Mouse (Mus musculus) layer of hippocampus, adult 11-12 months (tissue): ENCODE measurements around the gene Rnf144a.

ENCODE experiments used
- DNase-seq: peaks from one replicate; pipeline ENCODE4 v3.0.0; 2022; ENCODE audit warnings: low spot score

Gene Rnf144a

GRCm38 (mm10) chr12:26370004-26370403 is 45.0 kb downstream of the Rnf144a start:
- DNase-seq, result peak; percentile 65

DNA sequence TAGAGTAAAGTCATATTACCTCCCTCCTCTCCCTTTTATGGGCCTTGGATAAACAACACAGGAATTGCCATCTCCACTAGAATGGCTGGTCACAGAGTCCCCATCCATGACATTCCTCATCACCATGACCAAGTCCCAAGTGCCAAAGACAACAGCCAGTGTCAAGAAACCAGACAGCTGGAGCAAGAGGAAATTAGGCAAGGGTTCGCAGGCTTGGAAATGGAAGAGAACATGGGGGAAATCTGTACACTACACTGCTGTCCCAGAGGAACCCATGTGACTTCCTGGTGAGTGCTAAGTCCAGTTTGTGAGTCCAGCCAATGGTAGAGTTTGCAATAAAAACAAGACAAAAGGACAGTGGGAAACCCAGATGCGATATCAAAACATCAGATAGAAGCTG is 47.7 kb downstream of the Rnf144a start:
- no peak for DNase-seq

- no peak for DNase-seq
Observed at GRCm38 (mm10) chr12:26366372-26366771, 48.7 kb downstream of the Rnf144a start.

DNA sequence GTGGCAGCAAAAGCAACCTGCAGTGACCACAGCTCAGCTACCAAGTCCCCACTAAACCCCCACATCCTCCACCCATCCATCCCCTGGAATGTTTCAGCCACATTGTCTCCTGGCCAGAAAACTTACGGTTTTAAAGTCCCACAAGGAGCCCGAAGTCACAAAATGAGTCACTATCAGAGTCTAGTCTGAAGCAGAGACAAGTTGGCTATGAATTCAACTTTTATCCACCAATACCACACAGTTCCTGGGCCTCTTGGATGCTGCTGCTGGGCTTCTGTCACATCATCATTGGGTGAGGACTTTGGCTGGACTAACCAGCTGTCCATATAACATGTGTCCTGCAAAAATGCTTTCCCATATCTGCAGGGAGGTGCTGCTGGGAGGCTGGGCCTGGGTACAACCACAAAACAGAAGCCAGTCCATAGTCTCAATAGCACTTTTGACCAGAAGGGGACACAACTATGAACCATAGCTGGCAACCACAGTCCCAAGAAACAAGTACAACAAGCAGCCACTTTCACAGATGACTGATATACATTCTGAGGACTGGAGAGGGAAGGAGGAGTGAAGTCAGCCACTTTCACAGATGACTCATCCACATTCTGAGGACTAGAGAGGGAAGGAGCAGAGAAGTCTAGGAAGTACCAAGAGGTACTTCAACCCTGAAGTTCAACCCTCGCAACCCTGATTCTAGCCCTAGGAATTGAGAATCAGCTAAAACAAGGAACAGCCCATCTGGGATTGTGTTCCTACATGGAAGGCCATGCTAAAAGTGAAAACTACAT is 49.3 kb downstream of the Rnf144a start:
- DNase-seq, result no peak

- DNase-seq, result no peak
Observed at GRCm38 (mm10) chr12:26364822-26365221, 50.2 kb downstream of the Rnf144a start.

- DNase-seq, result no peak
Observed at GRCm38 (mm10) chr12:26360946-26361523, 54.0 kb downstream of the Rnf144a start.

GRCm38 (mm10) chr12:26359817-26360216 is 55.2 kb downstream of the Rnf144a start:
- DNase-seq, result no peak

GRCm38 (mm10) chr12:26359241-26359640 is 55.8 kb downstream of the Rnf144a start:
- DNase-seq, result no peak

DNA sequence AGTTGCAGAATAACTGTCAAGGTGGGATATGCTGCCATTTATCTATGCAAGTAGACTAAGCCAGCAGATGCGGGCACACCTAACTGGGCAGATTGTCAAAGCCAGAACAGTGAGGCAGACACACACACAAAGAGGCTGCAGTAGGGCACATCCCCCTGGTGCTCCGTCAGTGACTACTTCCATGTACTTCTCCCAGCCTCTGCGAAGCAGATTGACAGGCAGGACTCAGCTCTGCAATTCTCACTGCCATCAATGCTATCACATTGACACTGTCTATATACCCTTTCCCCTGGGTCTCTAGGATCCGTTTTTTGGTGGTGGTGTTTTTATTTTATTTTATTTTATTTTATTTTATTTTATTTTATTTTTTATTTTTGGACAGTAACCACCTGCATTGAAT is 57.8 kb downstream of the Rnf144a start:
- no peak for DNase-seq

DNA sequence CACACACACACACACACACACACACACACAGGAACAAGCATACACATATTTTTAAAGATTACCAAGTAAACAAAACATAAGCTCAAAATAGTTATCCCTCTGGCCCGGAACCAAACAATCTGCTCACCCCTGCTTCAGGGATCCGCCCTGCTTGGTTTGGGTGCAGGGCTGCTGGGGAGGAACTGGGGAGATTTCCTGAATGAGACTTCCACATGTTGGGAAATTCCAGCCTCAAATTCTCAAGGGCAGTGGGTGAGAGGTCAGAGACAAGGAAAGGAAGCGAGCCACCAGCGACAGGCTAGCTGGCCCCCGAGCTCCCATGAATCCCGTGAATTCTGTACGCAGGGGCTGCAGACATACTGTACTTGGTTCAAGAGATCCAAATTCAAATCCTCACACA is 58.9 kb downstream of the Rnf144a start:
- DNase-seq, result no peak

- DNase-seq, result peak; percentile 40
Observed at GRCm38 (mm10) chr12:26351321-26351720, 63.7 kb downstream of the Rnf144a start.

- DNase-seq, result no peak
Observed at GRCm38 (mm10) chr12:26344408-26344807, 70.6 kb downstream of the Rnf144a start.

GRCm38 (mm10) chr12:26343131-26343530 is 71.9 kb downstream of the Rnf144a start:
- DNase-seq, result no peak

- DNase-seq, result no peak
Observed at GRCm38 (mm10) chr12:26342663-26343062, 72.4 kb downstream of the Rnf144a start.

DNA sequence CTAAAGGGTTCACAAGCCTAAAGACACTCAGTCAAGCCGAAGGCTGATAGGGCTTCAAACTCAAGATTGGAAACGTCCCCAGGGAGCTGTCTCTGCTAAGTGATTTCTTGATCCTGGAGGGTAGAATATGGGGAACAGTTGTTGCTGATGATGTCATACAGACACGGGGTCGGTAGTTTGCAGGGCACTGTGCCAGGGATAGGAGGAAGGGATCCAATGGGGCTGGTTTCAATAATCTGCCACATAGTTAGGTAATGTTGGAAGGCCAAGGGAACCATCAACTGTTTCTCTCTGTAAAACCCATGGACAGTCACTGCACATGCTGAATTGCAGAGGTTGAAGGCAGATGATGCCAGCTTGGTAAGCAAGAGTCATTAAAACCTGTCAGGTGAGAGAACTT is 73.0 kb downstream of the Rnf144a start:
- no peak for DNase-seq

GRCm38 (mm10) chr12:26340621-26341020 is 74.4 kb downstream of the Rnf144a start:
- DNase-seq, result no peak

- no peak for DNase-seq
Observed at GRCm38 (mm10) chr12:26339886-26340285, 75.2 kb downstream of the Rnf144a start.

- no peak for DNase-seq
Observed at GRCm38 (mm10) chr12:26339181-26339580, 75.9 kb downstream of the Rnf144a start.

- no peak for DNase-seq
Observed at GRCm38 (mm10) chr12:26333678-26334077, 81.4 kb downstream of the Rnf144a start.

GRCm38 (mm10) chr12:26331048-26331447 is 84.0 kb downstream of the Rnf144a start:
- peak; percentile 54 for DNase-seq

- DNase-seq, result no peak
Observed at GRCm38 (mm10) chr12:26329756-26330155, 85.3 kb downstream of the Rnf144a start.

GRCm38 (mm10) chr12:26329031-26329675 is 85.9 kb downstream of the Rnf144a start:
- DNase-seq, result no peak

DNA sequence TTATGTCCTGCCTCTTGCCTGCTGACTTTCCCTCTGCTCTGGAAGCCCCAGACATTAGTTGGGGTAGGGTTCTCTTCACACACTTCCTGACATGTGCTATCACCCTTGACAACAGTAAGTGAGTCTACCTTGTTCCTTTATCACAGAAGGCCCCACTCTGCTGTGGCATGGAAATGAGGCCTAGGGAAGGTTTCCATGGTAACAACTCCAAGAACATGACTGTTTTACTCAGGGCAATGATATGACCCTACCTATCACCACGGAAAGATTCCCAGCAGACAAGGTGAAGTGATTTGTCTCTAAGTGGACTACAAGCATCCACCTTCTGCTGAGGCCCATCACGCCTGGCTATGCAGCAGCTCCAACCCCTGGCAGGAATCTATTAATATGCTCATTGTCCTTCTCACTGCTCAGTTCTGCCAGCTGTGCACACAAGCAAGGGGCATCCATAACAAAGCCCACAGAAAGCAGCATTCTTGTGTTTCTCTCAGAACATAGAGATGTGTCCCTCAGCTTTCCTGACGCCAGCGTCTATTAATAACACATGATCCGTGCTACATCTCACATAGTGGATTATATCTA is 91.2 kb downstream of the Rnf144a start:
- peak; percentile 26 for DNase-seq
